Mouse (Mus musculus) kidney, adult 18-20 months (tissue): ENCODE data around the gene Olfr1095.

ENCODE experiments used
- DNase-seq: peaks from one replicate; pipeline ENCODE4 v3.0.0; 2021

Gene Olfr1095

DNA sequence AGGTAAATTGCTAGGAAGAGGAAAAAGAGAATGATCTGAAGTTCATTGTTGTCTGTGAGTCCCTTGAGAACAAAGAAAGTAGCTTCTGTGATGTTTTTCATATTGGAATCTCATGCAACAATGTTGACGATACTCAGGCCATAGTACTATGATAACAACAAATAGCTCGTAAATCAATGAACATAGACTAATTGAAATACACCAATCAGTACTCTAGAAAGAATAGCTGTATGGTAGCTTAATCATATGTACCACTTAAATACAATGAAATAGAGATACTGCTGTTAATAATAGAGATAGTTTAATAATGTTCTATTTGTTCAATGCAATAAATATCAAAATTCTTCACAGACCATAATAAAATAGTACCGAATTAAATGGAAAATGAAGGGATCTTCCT is at the start of gene Olfr1095:
Gene Olfr1095 (minus strand): TSS at position 101 of the 400 bp plus-strand sequence.
- DNase-seq = no peak

DNA sequence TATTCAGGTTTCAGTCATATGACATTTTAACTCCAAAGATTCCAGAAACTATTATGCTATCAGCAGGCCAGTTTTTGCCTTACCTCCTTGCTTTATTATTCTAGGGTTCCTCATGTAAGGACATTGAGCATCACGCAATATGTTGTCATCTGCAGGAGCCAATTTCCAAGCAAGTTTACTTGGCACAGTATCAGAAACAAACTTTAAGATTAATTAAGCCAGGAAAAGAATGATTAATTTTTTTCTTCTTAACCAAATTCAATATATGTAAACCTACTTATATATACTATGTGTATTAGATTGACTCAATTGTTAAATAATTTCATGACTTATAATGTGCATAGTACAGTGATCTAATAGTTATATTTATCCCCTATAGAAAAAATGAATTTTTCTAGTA is 40.6 kb upstream of the Olfr1095 start, which contains the start of gene Olfr1097:
Gene Olfr1097 (minus strand): TSS at position 101 of the 400 bp plus-strand sequence.
- no peak for DNase-seq

DNA sequence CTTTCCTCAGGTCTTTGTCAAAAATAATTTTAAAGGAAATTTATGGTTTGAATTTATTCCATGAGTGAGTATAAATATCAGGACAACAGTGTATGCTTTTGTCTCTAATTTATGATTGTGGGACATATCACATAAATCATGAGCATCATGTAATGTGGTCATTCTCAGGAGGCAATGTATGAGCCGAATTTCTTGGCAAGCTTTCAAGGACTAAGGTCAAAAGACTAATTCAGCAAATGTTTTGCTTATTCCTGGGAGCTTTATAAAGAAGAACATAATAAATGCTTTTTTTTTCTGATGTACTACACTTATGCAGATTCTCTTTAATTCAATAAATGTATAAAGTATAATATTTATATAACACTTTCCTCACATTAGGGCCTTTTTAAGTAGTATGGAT is 23.2 kb upstream of the Olfr1095 start, which contains the start of gene Gm13723:
Gene Gm13723 (minus strand): TSS at position 101 of the 400 bp plus-strand sequence.
- DNase-seq = no peak

DNA sequence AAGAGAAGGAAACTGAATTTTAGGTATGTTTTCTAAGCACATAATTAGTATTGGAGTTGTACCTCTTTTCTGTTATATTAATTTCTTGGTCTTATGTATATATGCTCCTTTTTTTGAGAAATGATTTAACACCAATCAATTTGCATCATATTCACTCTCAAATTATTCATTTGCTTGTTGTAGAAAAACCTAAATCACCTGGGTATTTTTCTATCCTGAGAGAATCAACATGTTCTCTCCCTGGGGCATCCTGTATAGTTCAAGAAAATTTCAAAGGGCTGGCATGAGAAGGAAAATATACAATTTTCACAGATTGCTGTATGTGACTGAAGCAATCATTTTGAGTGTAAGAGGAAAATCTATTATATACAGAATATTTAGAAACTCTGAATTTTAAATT is 27.1 kb downstream of the Olfr1095 start, which contains the start of gene Olfr1094:
Gene Olfr1094 (plus strand): TSS at position 301 of the 400 bp plus-strand sequence.
- DNase-seq = no peak

DNA sequence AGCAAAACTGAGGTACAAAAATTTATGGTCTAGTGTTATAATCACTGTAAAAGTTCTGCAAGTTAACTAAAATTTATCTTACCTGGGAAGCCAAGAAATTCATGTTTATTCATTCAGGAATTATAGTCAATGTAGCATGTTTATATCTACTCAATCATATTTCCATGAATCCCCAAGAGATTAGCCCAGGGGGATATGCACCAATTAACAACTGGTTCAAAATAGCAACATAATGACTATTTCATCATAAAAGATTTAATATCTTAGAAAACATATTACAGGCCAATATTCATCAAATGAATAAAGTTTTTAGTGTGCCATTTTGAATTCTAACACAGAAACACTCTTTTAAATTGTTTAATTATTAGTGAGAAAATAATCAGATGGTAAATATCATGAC is 41.6 kb downstream of the Olfr1095 start, which contains the start of gene Olfr141:
Gene Olfr141 (minus strand): TSS at position 101 of the 400 bp plus-strand sequence.
- no peak for DNase-seq
